Mouse (Mus musculus) kidney, adult 11 months (tissue): ENCODE measurements around the gene Hist1h3d.

Experiments used
- DNase-seq: peaks from one replicate; pipeline ENCODE4 v3.0.0; 2022

Hist1h3d gene

DNA sequence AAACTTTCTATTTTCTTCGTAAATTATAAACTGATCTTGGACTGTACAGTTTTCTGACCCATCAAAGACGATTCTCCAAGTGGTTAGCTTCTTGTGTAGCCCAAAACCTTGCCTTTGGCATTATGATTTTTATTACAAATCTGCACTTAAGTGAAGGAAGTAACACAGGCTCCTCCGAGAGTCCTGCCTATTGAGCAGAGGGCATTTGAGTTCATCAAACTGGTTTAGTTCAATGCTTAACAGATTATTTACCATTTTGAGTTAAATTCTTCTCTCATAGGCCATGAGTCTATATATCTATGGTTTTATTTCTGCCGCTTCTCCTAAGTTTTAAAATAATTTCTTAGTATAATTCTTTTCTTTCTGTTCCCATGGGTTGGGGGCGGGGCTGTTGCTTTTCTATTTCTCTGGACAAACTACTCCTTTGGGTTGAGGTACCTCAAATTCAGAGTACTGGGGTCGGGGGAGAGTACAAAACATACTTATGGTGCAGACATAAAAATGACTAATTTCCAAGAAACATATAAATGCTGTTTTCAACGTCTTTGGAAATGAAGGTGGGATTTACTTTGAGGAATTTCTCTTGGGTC lies 47.4 kb downstream of the Hist1h3d start:
- DNase-seq = no peak
